Mouse (Mus musculus) erythroblast, embryonic 14.5 days (primary cell): ENCODE measurements around the gene Ltb4r1.

Experiments used
- GATA1 ChIP-seq: IDR thresholded peaks from 2 replicates; pipeline ENCODE4 v1.6.1; 2012; ENCODE audit warnings: low read length, inconsistent platforms, mixed read lengths
- TAL1 ChIP-seq: IDR thresholded peaks from 3 replicates; pipeline ENCODE4 v1.6.1; 2012; ENCODE audit warnings: low read length, inconsistent platforms, mixed read lengths

- TF ChIP-seq TAL1 (no peak), GATA1 (0 out of 2 replicates have a peak, but pooled peaks have one; percentile 24)
These were observed 20.4 kb upstream of the Ltb4r1 start, which contains the start of the genes Dhrs1 and Nop9 for GRCm38 (mm10) chr14:55745180-55745860.
